Mouse (Mus musculus): ENCODE results near the gene 1520401A03Rik.

DNA sequence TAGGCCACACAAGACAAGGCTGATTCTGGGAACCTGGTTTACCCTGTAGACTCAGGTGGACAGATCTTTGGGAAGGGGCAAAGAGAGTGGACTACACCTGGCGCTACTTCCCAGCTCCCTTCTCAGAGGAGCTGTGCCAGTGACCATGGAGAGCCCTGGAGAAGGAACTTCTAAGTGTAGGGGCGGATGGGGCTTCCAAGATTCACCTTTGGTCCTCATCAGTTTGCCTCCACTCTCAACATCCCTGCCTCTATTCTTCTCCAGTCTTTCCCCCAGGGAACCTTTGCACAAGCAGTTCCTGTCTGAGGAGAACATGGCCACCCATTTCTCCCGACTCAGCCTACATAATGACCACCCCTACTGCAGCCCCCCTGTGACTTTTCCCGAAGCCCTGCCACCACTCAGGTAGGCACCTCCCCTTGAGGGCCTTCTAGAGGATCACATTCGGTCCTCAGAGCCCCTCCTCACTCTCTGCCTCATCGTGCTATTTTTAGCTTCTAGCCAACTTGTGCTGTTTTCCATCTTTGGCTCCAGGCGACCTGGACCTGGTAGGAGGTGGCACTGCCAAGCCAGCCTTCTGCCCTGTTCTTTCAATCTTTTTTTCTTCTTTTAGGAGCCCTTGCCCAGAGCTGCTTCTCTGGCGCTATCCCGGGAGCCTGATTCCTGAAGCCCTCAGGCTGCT is 48.2 kb downstream of the 1520401A03Rik start:
- no peak for TF ChIP-seq TAL1 (IDR thresholded peaks at IDR 0.05; ENCODE audit: low read length)
- no peak for TF ChIP-seq GATA1 (IDR thresholded peaks at IDR 0.05; ENCODE audit: low read length)
